Mouse (Mus musculus) cortical plate, adult 2 months (tissue): Measurements from ENCODE around the gene Nrp1.

ENCODE experiments used
- CTCF ChIP-seq: fragments of 200-500 bp; IDR thresholded peaks from 2 replicates; pipeline ENCODE4 v1.5.1; 2011; ENCODE audit warnings: mild to moderate bottlenecking, control low read depth, low read length; ENCODE audit not compliant: insufficient read depth; ENCODE audit errors: extremely low read depth
- POLR2A ChIP-seq: fragments of 200-500 bp; IDR thresholded peaks from 2 replicates; pipeline ENCODE4 v1.6.1; 2011; ENCODE audit warnings: mild to moderate bottlenecking, low read length, control low read depth; ENCODE audit not compliant: insufficient read depth; ENCODE audit errors: extremely low read depth

DNA sequence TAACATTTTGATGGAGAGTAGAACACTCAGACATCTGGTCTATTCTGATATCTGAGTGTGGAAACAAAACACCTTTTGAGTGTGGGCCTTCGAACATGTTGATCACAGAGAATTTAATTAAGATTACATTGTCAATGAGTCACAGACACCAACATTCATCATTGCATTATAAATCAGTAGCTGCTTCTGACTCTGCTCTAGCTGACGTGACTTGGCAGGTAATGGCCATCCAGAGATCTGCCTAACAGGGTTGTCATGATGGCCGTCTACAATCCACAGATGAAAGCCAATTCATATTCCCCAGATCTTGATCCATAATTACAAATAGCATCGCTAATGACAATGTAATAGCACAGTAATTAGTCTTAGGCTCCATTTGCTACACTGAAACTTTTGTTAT lies 140.4 kb downstream of the Nrp1 start:
- TF ChIP-seq POLR2A (no peak), CTCF (no peak)
